Mouse (Mus musculus) right cerebral cortex, postnatal 36 days (tissue): ENCODE results near the gene Fasn.
"Not testable (repeated sequence)": the region's sequence is repeated elsewhere in the genome, so short reads cannot be mapped to it uniquely, and the experiment has no call there.

Source experiments
- DNase-seq, 2 experiments: peaks; one replicate each; pipeline ENCODE4 v3.0.0; 2022; ENCODE audit warnings: low spot score in 2 of 2, mixed read lengths in 1 of 2

Gene Fasn

GRCm38 (mm10) chr11:120795756-120796613 is 28.4 kb downstream of the Fasn start, which contains the start of gene Dus1l:
Dus1l (minus strand) TSS chr11:120796403.
- peak; percentile 91 to 92 for DNase-seq

DNA sequence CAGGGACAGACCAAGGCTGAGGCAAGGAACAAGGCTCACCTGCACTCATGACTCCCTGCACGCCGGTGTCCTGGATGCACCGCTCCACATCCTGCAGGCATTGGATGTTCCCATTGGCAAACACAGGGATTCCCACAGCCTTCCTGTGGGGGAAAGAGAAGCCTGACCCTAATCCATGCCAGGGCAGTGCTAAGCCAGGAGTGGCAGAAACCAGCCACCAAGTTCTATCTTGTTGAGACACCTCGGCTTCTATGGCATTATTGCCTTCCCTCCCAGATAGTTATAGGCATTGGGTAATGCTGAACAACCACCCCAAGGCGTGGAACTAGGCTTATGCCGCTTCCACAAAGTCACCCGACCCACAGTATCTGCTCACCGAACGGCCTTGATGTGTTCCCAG is 31.7 kb downstream of the Fasn start:
- DNase-seq: no peak

- no peak for DNase-seq
Measured at GRCm38 (mm10) chr11:120789810-120790209, 34.5 kb downstream of the Fasn start.

GRCm38 (mm10) chr11:120789355-120789754 is 35.0 kb downstream of the Fasn start:
- DNase-seq: no peak

DNA sequence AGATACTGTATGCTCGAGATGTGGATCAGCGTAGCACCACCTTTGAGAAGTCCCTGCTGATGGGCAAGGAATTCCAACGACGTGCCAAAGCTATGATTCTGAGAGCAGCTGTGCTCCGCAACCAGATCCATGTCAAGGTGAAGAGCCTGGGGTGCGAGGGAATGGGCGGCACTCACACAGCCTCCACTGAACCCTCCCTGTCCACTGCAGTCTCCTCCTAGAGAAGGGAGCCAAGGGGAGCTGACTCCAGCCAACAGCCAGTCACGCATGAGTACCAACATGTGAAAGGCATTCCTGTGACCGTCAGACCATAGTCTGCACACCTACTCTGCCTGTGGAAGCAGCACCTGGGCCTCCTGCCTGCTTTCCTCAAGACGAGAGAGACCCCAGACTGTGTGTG is 35.9 kb downstream of the Fasn start:
- not testable (repeated sequence) for DNase-seq

DNA sequence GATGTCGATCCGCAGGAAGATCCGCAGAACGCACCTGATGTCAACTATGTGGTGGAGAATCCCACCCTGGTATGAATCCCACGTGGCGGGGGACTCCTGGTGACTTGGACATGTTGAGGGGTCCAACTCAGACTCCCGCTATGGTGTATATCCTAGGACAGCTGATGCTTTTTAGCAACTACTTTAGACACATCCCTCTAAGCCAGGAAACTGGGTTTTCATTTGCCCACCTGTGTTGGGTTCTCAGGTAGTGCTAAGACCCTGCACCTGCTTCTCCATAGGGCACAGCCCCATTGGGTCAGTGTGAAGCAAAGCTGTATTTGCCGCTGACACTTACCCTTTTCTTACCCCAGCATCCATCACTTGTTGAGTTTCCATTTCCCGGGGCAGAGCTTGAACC is 39.2 kb downstream of the Fasn start:
- DNase-seq: no peak

- DNase-seq: peak; percentile 63 to 75
Measured at GRCm38 (mm10) chr11:120784064-120784791, 40.1 kb downstream of the Fasn start, which contains the start of the genes Rfng and Gps1. Rfng (minus strand) TSS chr11:120784207. Gps1 (plus strand) TSS chr11:120784272.

- DNase-seq: no peak
Measured at GRCm38 (mm10) chr11:120783426-120784063, 40.8 kb downstream of the Fasn start.

DNA sequence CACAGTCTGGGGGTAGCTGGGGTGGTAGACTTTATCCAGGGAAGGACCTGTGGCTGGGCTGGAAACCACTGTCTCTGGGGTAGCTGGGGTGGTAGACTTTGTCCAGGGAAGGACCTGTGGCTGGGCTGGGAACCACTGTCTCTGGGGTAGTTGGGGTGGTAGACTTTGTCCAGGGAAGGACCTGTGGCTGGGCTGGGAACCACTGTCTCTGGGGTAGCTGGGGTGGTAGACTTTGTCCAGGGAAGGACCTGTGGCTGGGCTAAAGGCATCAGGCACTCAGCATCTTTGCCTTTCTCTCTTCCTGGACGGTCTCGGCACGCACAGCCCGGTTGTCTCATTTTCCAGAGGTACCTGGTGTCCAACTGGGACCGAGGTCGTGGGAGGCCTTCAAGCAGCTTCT is 43.0 kb downstream of the Fasn start:
- DNase-seq: not testable (repeated sequence)

GRCm38 (mm10) chr11:120779876-120780275 is 44.5 kb downstream of the Fasn start:
- no peak for DNase-seq

DNA sequence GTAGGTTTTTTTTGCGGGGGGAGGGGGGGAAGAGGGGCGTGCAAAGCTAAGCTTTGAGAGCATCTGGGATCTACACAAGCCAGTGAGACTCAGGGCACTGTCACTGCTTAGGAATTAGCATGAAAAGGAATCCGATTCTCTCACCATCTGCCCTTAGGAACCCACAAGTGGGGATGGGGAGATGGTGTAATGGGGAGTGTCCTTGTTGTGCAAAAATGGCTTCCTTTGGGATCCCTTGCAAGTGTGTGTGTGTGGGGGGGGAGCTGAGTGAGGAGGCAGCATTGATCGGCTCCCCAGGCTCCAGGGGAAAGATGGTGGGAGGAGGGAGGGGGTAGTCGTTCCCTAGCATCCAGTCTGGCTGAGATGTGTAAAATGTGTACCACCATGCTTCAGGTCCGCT is 47.2 kb downstream of the Fasn start:
- DNase-seq: no peak

GRCm38 (mm10) chr11:120775774-120776469 is 48.4 kb downstream of the Fasn start:
- DNase-seq: peak; percentile 85

GRCm38 (mm10) chr11:120773463-120774190 is 50.7 kb downstream of the Fasn start:
- no peak for DNase-seq

- no peak for DNase-seq
Measured at GRCm38 (mm10) chr11:120772749-120773148, 51.6 kb downstream of the Fasn start.

DNA sequence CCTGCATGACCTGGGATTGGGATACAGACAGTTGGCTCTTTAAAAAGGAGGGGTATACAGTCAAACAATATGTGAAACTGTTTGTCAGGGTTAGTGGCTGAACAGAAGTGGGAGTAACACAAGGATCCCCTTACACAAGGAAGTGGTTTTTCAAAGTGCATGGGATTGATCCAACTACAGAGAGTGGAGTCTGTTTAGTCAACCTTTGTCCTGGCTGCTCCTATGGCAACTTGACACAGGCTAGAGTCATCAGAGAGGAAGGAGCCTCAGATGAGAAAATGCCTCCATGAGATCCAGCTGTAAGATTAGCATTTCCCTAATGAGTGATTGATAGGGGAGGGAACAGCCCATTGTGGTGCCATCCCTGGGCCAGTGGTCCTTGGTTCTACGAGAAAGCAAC is 56.1 kb downstream of the Fasn start:
- DNase-seq: no peak

DNA sequence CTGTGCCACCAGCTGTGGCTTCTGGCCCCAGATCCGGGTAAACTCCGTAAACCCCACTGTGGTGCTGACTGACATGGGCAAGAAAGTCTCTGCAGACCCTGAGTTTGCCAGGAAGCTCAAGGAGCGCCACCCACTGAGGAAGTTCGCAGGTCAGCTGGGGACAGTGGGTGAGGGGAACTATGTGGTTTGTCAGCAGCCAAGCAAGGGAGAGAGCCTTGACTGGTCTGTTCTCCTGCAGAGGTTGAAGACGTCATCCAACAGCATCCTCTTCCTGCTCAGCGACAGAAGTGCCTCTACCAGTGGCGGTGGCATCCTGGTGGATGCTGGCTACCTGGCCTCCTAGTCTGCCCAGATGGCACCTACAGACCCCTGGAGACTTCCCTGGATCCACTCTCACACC is 57.3 kb downstream of the Fasn start:
- not testable (repeated sequence) for DNase-seq

DNA sequence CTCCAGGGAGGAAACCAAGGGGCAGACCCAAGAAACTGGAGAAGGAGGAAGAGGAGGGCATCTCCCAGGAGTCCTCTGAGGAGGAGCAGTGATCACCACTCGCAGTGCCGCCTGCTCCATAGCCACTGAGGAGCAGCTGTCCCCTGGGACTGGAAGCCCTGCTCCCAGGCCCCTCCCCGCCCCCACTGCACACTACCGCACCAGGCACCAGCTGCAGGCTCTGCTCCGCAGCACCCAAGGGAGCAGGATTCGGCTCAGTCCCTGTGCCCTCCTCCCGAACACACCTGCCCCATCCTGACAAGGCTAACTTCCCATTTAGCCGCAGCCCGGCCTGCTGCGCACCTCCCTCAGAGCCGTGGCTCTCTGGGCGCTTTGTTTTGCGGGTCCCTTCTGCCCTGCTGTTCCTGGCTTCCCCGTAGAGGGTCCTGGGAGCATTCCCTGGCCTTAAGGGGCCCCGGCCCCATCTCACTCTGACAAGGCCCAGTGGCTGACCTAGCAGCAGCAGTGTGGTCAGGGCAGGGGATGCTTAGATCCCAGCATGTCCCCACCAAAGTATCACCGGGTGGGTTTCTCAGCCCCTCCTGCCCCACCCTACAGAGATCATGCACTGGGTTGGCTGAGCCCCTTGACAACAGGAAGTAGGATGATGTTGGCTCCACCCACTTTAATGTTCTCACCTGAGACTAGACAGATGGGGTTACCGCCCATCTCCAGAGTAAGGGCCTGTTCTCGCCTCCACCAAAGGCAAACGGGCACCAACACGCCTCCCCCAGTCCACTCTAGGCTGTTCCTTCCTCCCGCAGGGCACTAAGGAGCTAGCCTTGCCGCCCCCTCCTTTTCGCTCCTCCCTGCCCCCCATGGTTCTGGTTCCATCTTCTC is 61.0 kb downstream of the Fasn start:
- DNase-seq: not testable (repeated sequence)

- DNase-seq: not testable (repeated sequence)
Measured at GRCm38 (mm10) chr11:120762672-120763041, 61.7 kb downstream of the Fasn start, which contains the start of gene Hmga1b. Hmga1b (plus strand) TSS chr11:120762794.

DNA sequence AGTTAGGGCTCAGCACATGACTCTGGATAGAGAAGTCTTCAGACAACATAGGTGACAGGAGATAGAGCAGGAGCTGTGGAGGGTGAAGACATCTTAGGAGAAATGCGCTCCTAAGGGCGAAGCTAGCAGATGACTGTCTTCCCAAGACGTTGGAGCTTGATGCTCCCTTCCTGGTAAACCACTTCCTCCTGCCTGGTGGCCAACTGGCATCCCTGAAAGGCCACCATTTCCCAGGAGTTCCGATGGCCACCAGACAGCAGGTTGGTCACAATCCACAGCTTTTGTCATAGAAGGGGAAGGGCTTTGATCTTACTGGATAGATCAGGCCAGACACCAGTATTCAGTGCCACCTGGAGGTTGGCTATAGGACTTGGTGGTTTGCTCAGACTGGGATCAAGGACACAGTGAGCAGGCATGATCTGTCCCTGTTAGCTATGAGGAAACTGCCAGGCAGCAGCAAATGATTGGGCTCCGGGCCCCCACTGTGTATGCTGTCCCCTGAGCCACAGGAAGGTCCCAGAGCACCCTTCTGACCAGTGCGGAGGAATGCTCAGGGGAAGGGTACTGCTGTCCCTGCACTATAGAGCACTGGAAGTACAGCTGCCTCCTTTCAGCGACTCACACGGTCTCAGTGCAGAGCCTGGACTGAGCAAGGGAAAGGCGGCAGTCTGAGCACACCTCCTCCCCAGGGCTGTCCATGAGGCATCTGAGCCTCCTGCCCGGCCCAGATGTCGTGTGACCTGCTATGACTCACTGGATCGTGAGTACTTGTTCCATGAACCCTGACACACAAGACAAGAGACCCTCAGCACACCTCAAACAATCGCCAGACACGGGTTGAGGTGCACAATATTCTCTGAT is 62.3 kb downstream of the Fasn start:
- no peak for DNase-seq
